ENCODE assay signal across 11 mouse cellular contexts in the genomic region with DNA sequence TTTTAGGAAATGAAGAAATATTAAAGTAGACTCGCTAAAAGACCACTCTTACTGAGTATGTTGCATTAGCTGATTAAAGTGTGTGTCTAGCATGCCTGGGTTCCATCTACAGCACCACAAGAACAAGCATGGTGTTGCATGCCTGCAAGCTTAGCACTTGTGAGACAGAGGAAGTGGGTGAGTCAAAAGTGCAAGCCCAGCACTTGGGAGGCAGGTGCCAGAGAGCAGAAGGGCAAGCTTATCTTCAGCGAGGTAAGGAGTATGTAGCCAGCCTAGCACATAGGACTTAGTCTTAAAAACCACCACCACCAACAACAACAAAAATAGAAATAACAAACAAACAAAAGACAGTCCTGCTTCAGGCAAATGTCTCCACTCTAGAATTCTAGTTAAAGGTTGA.
DNase-seq lines count a peak whose midpoint lies in the region; ATAC-seq and TF ChIP-seq lines count a peak whose summit lies in the region.
"Had no signal": no experiment of that assay in that cellular context is flagged by ENCODE, and none has a peak within 500 bp of the region (broad histone marks: within the 10 kb centered on the region; RNA-seq: fewer than 3 reads in every experiment).

No protein-coding gene starts in this region.

- WGBS in heart, embryonic 14.5 days: 42% methylated on average over 2 of the region's 2 CpGs
- WGBS in liver, embryonic 14.5 days (ENCODE audit: insufficient replicate concordance): 28% methylated on average over 2 of the region's 2 CpGs
- 36% methylated on average over 2 of the region's 2 CpGs for WGBS in thymus, adult 2 months
- whole genome bisulfite sequencing in cerebellum, adult 2 months: 74% methylated on average over 2 of the region's 2 CpGs

- H3K4me1 ChIP-seq in heart, embryonic 14.5 days (ENCODE audit: control insufficient read depth in 2 of 2, insufficient read depth in 2 of 2, low read length in 2 of 2): peaks cover 2 to 7% of the 10 kb centered on the region in 2 experiments; a peak in 3 of 4 replicates
- H3K4me1 ChIP-seq in liver, embryonic 14.5 days (replicated peaks; ENCODE audit: control insufficient read depth in 2 of 2, insufficient read depth in 2 of 2, low read length in 1 of 2): peaks cover 0 to 5% of the 10 kb centered on the region in 2 experiments; a peak in 1 of 4 replicates
- H3K4me1 ChIP-seq in thymus, adult 2 months (replicated peaks; ENCODE audit: control insufficient read depth, insufficient read depth, low read length): peaks cover 4% of the 10 kb centered on the region; the same call in 1 of the 2 replicates
- H3K4me1 ChIP-seq in cerebellum, adult 2 months (ENCODE audit: control insufficient read depth, insufficient read depth, low read length): no peaks in the 10 kb centered on the region

- peak overlapping the region; percentile 31 for H3K4me2 ChIP-seq in heart, embryonic 14.5 days (ENCODE audit: low read length)
- H3K4me2 ChIP-seq in liver, embryonic 14.5 days (ENCODE audit: low read depth): no peak overlapping the region
- H3K4me2 ChIP-seq: embryonic facial prominence, embryonic 13.5 days had no signal

- H3K27ac ChIP-seq in heart, embryonic 14.5 days (replicated peaks in 1 of 2; ENCODE audit: control insufficient read depth in 1 of 2, insufficient read depth in 1 of 2, low read depth in 2 of 2, low read length in 2 of 2): peak overlapping the region in 1 of 2 experiments; percentile 47; a peak in 2 of 4 replicates
- no peak overlapping the region for H3K27ac ChIP-seq in liver, embryonic 14.5 days
- H3K27ac ChIP-seq in thymus, adult 2 months (ENCODE audit: control insufficient read depth, insufficient read depth, low read length): no peak overlapping the region
- no peak overlapping the region for H3K27ac ChIP-seq in cerebellum, adult 2 months (ENCODE audit: insufficient read depth, low read length)
- H3K27ac ChIP-seq: embryonic facial prominence, embryonic 13.5 days; hindbrain, postnatal 0 days had no signal

- no peak for ATAC-seq in heart, embryonic 14.5 days (ENCODE audit: insufficient number of reproducible peaks, insufficient read depth, low FRiP score, low read depth)
- ATAC-seq in liver, embryonic 14.5 days (ENCODE audit: insufficient read depth): 0 out of 2 replicates have a peak, but pooled peaks have one; percentile 26
- ATAC-seq: hindbrain, postnatal 0 days had no signal

- TF ChIP-seq CTCF in liver, embryonic 14.5 days (IDR thresholded peaks at IDR 0.05; ENCODE audit: low read depth): no peak
- no peak for TF ChIP-seq CTCF in thymus, adult 2 months (IDR thresholded peaks at IDR 0.05; ENCODE audit: borderline replicate concordance, control insufficient read depth, extremely low read depth, insufficient read depth, low read length, poor library complexity)
- no peak for TF ChIP-seq CTCF in cerebellum, adult 2 months (IDR thresholded peaks at IDR 0.05; ENCODE audit: borderline replicate concordance, insufficient read depth, low read depth, low read length)

- no peaks in the 10 kb centered on the region for H3K9me3 ChIP-seq in heart, embryonic 14.5 days (ENCODE audit: control insufficient read depth, low read length)
- H3K9me3 ChIP-seq in liver, embryonic 14.5 days (ENCODE audit: control insufficient read depth, low read length): no peaks in the 10 kb centered on the region
- H3K9me3 ChIP-seq: embryonic facial prominence, embryonic 13.5 days had no signal

- H3K27me3 ChIP-seq in heart, embryonic 14.5 days (ENCODE audit: control insufficient read depth, insufficient read depth, low read length): no peaks in the 10 kb centered on the region
- H3K27me3 ChIP-seq in liver, embryonic 14.5 days (ENCODE audit: control insufficient read depth, insufficient read depth, low read length): no peaks in the 10 kb centered on the region
- no peaks in the 10 kb centered on the region for H3K27me3 ChIP-seq in thymus, adult 2 months (ENCODE audit: control insufficient read depth, insufficient read depth, low read length)
- H3K27me3 ChIP-seq in cerebellum, adult 2 months (ENCODE audit: control insufficient read depth, insufficient read depth, low read length): no peaks in the 10 kb centered on the region; the same call in 1 of the 2 replicates
- H3K27me3 ChIP-seq: embryonic facial prominence, embryonic 13.5 days had no signal

- TF ChIP-seq POLR2A in thymus, adult 2 months (IDR thresholded peaks at IDR 0.05; ENCODE audit: control insufficient read depth, extremely low read depth, insufficient read depth, low read length, poor library complexity): no peak
- no peak for TF ChIP-seq POLR2A in cerebellum, adult 2 months (IDR thresholded peaks at IDR 0.05; ENCODE audit: borderline replicate concordance, insufficient read depth, low read length)

- H3K36me3 ChIP-seq in heart, embryonic 14.5 days (ENCODE audit: control insufficient read depth, insufficient read depth, low read length): peaks cover 14% of the 10 kb centered on the region; the same call in 1 of the 2 replicates
- no peaks in the 10 kb centered on the region for H3K36me3 ChIP-seq in liver, embryonic 14.5 days (replicated peaks; ENCODE audit: control insufficient read depth, insufficient read depth, low read depth)
- peaks cover 5% of the 10 kb centered on the region for H3K36me3 ChIP-seq in thymus, adult 2 months (ENCODE audit: control insufficient read depth, insufficient read depth, low read length)
- H3K36me3 ChIP-seq: embryonic facial prominence, embryonic 13.5 days had no signal

- no peak for TF ChIP-seq EP300 in liver, embryonic 14.5 days (IDR thresholded peaks at IDR 0.05; ENCODE audit: low read depth)

- DNase-seq in heart, adult 9 months (ENCODE audit: low spot score in 2 of 2): no peak
- peak; percentile 28 for DNase-seq in T-cell, adult 2 months (ENCODE audit: low spot score)
- DNase-seq in liver, embryonic 14.5 days (ENCODE audit: low read depth in 3 of 3, low spot score in 3 of 3): no peak
- peak; percentile 39 for DNase-seq in thymus, adult 2 months
- no peak for DNase-seq in cerebellum, adult 2 months
- DNase-seq in yolk sac, embryonic 10.5 days (ENCODE audit: low spot score): no peak
- DNase-seq in urinary bladder, postnatal 4 days (ENCODE audit: low spot score in 2 of 2): no peak
- DNase-seq: cerebellum, adult 11 months had no signal

- no peak overlapping the region for H3K4me3 ChIP-seq in heart, embryonic 14.5 days (ENCODE audit: control insufficient read depth in 1 of 2, insufficient read depth in 1 of 2, low read depth in 1 of 2, low read length in 2 of 2)
- H3K4me3 ChIP-seq in liver, embryonic 14.5 days (ENCODE audit: insufficient read depth in 1 of 2, low read depth in 2 of 2, low read length in 2 of 2): no peak overlapping the region
- no peak overlapping the region for H3K4me3 ChIP-seq in thymus, adult 2 months (ENCODE audit: control insufficient read depth, insufficient read depth, low read length)
- H3K4me3 ChIP-seq in cerebellum, adult 2 months (replicated peaks; ENCODE audit: insufficient read depth, low read depth, low read length): no peak overlapping the region
- H3K4me3 ChIP-seq: embryonic facial prominence, embryonic 13.5 days had no signal

- no peak overlapping the region for H3K9ac ChIP-seq in heart, embryonic 14.5 days (ENCODE audit: low read length)
- H3K9ac ChIP-seq in liver, embryonic 14.5 days (replicated peaks): no peak overlapping the region
- H3K9ac ChIP-seq: embryonic facial prominence, embryonic 13.5 days had no signal

Comparison
In these comparisons a context has a peak if more than half of its experiments do, and no peak if none do; other contexts are left out.
1. DNase-seq: peak in T-cell, adult 2 months (single experiment) and thymus, adult 2 months (single experiment); none in heart, adult 9 months (0 of 2), liver, embryonic 14.5 days (0 of 3), cerebellum, adult 2 months (0 of 2), yolk sac, embryonic 10.5 days (single experiment) and urinary bladder, postnatal 4 days (0 of 2).